Mouse (Mus musculus) thymus, adult 2 months (tissue): ENCODE data around the gene Ptpn6. TPM values are rescaled to one million over a fixed set of nuclear protein-coding genes. Genes with fewer than 3 reads are reported as not detected.

ENCODE experiments used
- DNase-seq: peaks from one replicate; pipeline ENCODE4 v3.0.0; 2021
- H3K27ac ChIP-seq: fragments of 200-500 bp; 2 replicates; pipeline ENCODE4 v1.5.1; 2012; ENCODE audit warnings: low read length, control low read depth; ENCODE audit not compliant: control insufficient read depth, insufficient read depth
- H3K27me3 ChIP-seq: fragments of 200-500 bp; 2 replicates; pipeline ENCODE4 v1.6.1; 2012; ENCODE audit warnings: mild to moderate bottlenecking, low read length, moderate library complexity, mixed read lengths; ENCODE audit not compliant: control insufficient read depth, insufficient read depth
- H3K36me3 ChIP-seq: fragments of 200-500 bp; 2 replicates; pipeline ENCODE4 v1.6.1; 2012; ENCODE audit warnings: mild to moderate bottlenecking, low read length, moderate library complexity; ENCODE audit not compliant: control insufficient read depth, insufficient read depth
- H3K4me1 ChIP-seq: fragments of 200-500 bp; replicated peaks from 2 replicates; pipeline ENCODE4 v1.6.1; 2012; ENCODE audit warnings: low read length; ENCODE audit not compliant: control insufficient read depth, insufficient read depth
- H3K4me3 ChIP-seq: fragments of 200-500 bp; 2 replicates; pipeline ENCODE4 v1.5.1; 2012; ENCODE audit warnings: mild to moderate bottlenecking, low read length, control low read depth, moderate library complexity; ENCODE audit not compliant: control insufficient read depth, insufficient read depth
- CTCF ChIP-seq: fragments of 200-500 bp; IDR thresholded peaks from 2 replicates; pipeline ENCODE4 v1.5.1; 2012; ENCODE audit warnings: mild to moderate bottlenecking, control low read depth, low read length, moderate library complexity, borderline replicate concordance; ENCODE audit not compliant: control insufficient read depth, poor library complexity, insufficient read depth; ENCODE audit errors: extremely low read depth
- POLR2A ChIP-seq: fragments of 200-500 bp; IDR thresholded peaks from 2 replicates; pipeline ENCODE4 v1.6.1; 2012; ENCODE audit warnings: mild to moderate bottlenecking, low read length, control low read depth, moderate library complexity; ENCODE audit not compliant: control insufficient read depth, poor library complexity, insufficient read depth; ENCODE audit errors: extremely low read depth
- WGBS: fragments of 180-500 bp; shearing (Covaris S2); methylation state at CpG from one replicate; pipeline ENCODE4 v1.1.7; 2018; 5-methylcytosine and 5-hydroxymethylcytosine counted together
- polyA plus RNA-seq: library from polyadenylated mRNA; depleted of rRNA; stranded (reverse); fragments of >200 nt; gene quantifications from 2 replicates; pipeline ENCODE4 v1.2.3, GENCODE M21; 2012

The Ptpn6 gene
- polyA plus RNA-seq, 1 experiment, result 210 TPM

DNA sequence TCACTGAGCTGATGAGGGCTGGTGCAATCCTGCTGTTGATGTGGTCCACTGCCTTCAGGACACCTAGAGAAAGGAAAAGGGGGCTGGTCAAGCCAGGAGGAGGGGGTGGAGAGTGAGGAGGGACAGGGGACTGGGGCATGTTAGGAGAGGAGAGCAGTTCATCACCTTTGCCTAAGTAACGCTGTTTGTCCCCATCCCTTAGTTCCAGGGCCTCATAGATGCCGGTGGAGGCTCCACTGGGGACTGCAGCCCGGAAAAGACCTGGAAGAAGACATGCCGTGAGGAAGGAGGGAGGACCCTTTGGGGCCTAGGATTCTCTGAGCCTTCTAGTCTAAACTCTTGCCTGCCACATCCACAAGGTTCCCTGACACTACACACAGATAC is 29.0 kb upstream of the Ptpn6 start:
- Histone ChIP-seq H3K4me1 (peaks cover 20% of the 10 kb centered on the region), H3K27ac (no peak overlapping the region), H3K27me3 (no peaks in the 10 kb centered on the region), H3K36me3 (no peaks in the 10 kb centered on the region), H3K4me3 (no peak overlapping the region)
- no peak for DNase-seq
- TF ChIP-seq CTCF (no peak), POLR2A (no peak)
- 93% methylated on average over 4 of the region's 4 CpGs for WGBS

- H3K4me3 ChIP-seq, result no peak overlapping the region
- TF ChIP-seq CTCF (no peak), POLR2A (no peak)
- H3K27ac ChIP-seq, result no peak overlapping the region
- 97% methylated on average over 7 of the region's 7 CpGs for WGBS
- peaks cover 20% of the 10 kb centered on the region for H3K4me1 ChIP-seq
- H3K36me3 ChIP-seq, result no peaks in the 10 kb centered on the region
- H3K27me3 ChIP-seq, result no peaks in the 10 kb centered on the region
- DNase-seq, result no peak
These were observed 27.4 kb upstream of the Ptpn6 start for GRCm38 (mm10) chr6:124765951-124766350.

DNA sequence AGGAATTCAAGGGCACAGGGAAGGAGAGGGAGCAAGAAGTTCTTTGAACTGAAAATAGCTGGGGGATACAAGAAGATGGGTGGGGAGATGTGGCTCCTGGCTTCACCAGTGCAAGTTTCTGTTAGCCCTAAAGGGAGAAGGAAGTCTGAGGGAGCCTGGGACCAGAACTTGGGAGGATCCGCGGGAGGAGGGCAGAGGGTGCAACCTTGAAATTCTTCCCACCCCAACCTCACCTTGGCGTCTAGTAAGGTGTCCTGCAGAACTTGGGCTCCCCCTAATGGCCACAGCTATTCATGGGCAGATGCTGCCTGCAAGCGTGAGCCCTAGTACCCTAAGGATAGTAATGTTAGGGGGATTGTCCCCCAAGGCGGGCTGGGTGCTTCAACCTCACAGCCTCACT is 20.7 kb upstream of the Ptpn6 start:
- TF ChIP-seq CTCF, result peak; percentile 83
- TF ChIP-seq POLR2A, result no peak
- DNase-seq, result peak; percentile 88
- no peak overlapping the region for H3K4me3 ChIP-seq
- under 1% methylated on average over 5 of the region's 5 CpGs for WGBS
- H3K27ac ChIP-seq, result no peak overlapping the region
- peaks cover 7% of the 10 kb centered on the region; the same call in 1 of the 2 replicates for H3K4me1 ChIP-seq
- no peaks in the 10 kb centered on the region for H3K27me3 ChIP-seq
- H3K36me3 ChIP-seq, result no peaks in the 10 kb centered on the region

DNA sequence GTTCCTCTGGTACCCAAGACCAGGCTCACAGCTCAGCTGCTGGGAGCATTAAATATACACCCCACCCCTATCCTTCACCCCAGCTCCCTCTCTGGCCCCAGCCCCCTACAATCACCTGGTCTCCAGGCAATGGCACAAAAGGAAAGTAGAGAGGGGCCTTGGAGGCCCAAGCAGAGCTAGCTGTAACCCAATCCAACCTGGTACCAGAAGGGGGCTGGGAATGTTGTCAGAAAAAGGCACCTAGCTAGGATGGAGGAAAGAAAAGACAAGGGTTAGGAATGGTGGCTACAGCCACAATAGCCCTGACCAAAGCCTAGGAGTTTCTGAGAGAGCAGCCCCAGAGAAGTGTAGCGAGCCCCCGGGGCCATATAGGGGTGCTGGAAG is 20.3 kb upstream of the Ptpn6 start:
- DNase-seq, result no peak
- Histone ChIP-seq H3K4me3 (no peak overlapping the region), H3K4me1 (peaks cover 7% of the 10 kb centered on the region; the same call in 1 of the 2 replicates), H3K27ac (no peak overlapping the region), H3K27me3 (no peaks in the 10 kb centered on the region), H3K36me3 (no peaks in the 10 kb centered on the region)
- 49% methylated on average over 2 of the region's 2 CpGs for WGBS
- TF ChIP-seq CTCF (no peak), POLR2A (no peak)

GRCm38 (mm10) chr6:124757909-124758848 is 19.7 kb upstream of the Ptpn6 start:
- TF ChIP-seq POLR2A, result no peak
- Histone ChIP-seq H3K36me3 (no peaks in the 10 kb centered on the region), H3K4me1 (peaks cover 7% of the 10 kb centered on the region; the same call in 1 of the 2 replicates), H3K27me3 (no peaks in the 10 kb centered on the region), H3K27ac (no peak overlapping the region), H3K4me3 (no peak overlapping the region)
- no peak for DNase-seq
- WGBS, result 88% methylated on average over 5 of the region's 5 CpGs

- Histone ChIP-seq H3K27ac (no peak overlapping the region), H3K4me3 (no peak overlapping the region), H3K4me1 (peaks cover 7% of the 10 kb centered on the region; the same call in 1 of the 2 replicates), H3K27me3 (no peaks in the 10 kb centered on the region), H3K36me3 (no peaks in the 10 kb centered on the region)
- WGBS, result 52% methylated on average over 5 of the region's 5 CpGs
- DNase-seq, result no peak
- no peak for TF ChIP-seq CTCF
- TF ChIP-seq POLR2A, result no peak
These were observed 18.9 kb upstream of the Ptpn6 start for GRCm38 (mm10) chr6:124757351-124757880.
